Mouse (Mus musculus) MEL (cell line): ENCODE results near the gene Frmd4b. TPM values are rescaled to one million over a fixed set of nuclear protein-coding genes. Genes with fewer than 3 reads are reported as not detected.

ENCODE experiments used
- DNase-seq: peaks from one replicate; pipeline ENCODE4 v3.0.0; 2011; ENCODE audit warnings: low read depth, low spot score
- H3K27ac ChIP-seq: 2 replicates; pipeline ENCODE4 v1.5.1; 2012; ENCODE audit warnings: low read depth, mild to moderate bottlenecking, control low read depth, low read length, moderate library complexity; ENCODE audit not compliant: control insufficient read depth
- H3K27me3 ChIP-seq, 2 experiments: fragments of 150-350 bp in 1 of 2; sonication (generic) in 1 of 2; 2 replicates each; pipeline ENCODE4 v1.6.1; 2012; ENCODE audit warnings: low read length in 2 of 2, mild to moderate bottlenecking in 2 of 2, improper control_type of control experiment in 1 of 2, moderate library complexity in 1 of 2; ENCODE audit not compliant: insufficient read depth in 2 of 2, control insufficient read depth in 1 of 2
- H3K36me3 ChIP-seq, 2 experiments: 2 replicates each; pipeline ENCODE4 v1.6.1; 2012 to 2014; ENCODE audit warnings: low read length in 2 of 2, improper control_type of control experiment in 1 of 2, inconsistent platforms in 1 of 2, mild to moderate bottlenecking in 1 of 2; ENCODE audit not compliant: insufficient read depth in 2 of 2, control insufficient read depth in 1 of 2
- H3K4me1 ChIP-seq, 2 experiments: fragments of 150-350 bp in 1 of 2; sonication (generic) in 1 of 2; 2 replicates each; pipeline ENCODE4 v1.6.1; 2012; ENCODE audit warnings: low read length in 2 of 2, improper control_type of control experiment in 1 of 2, mild to moderate bottlenecking in 1 of 2; ENCODE audit not compliant: insufficient read depth in 2 of 2, control insufficient read depth in 1 of 2
- H3K4me3 ChIP-seq, 2 experiments: fragments of 150-350 bp in 1 of 2; sonication (generic) in 1 of 2; 2 replicates each; pipeline ENCODE4 v1.5.1; 2012; ENCODE audit warnings: low read depth in 2 of 2, low read length in 2 of 2, mild to moderate bottlenecking in 2 of 2, moderate library complexity in 2 of 2, control low read depth in 1 of 2, improper control_type of control experiment in 1 of 2; ENCODE audit not compliant: control insufficient read depth in 1 of 2, insufficient read depth in 1 of 2
- H3K79me2 ChIP-seq: 2 replicates; pipeline ENCODE4 v1.6.1; 2012; ENCODE audit warnings: mild to moderate bottlenecking, low read length, moderate library complexity; ENCODE audit not compliant: control insufficient read depth, poor library complexity, insufficient read depth
- H3K9ac ChIP-seq: 2 replicates; pipeline ENCODE4 v1.6.1; 2012; ENCODE audit warnings: low read depth, mild to moderate bottlenecking, control low read depth, low read length, moderate library complexity; ENCODE audit not compliant: control insufficient read depth, poor library complexity, severe bottlenecking
- H3K9me3 ChIP-seq: fragments of 150-350 bp; sonication (generic); replicated peaks from 2 replicates; pipeline ENCODE4 v1.6.1; 2012; ENCODE audit warnings: mild to moderate bottlenecking, low read length, improper control_type of control experiment, moderate library complexity; ENCODE audit not compliant: insufficient read depth
- BHLHE40 ChIP-seq: IDR thresholded peaks from 2 replicates; pipeline ENCODE4 v1.6.1; 2012; ENCODE audit warnings: low read depth, mild to moderate bottlenecking, inconsistent platforms, low read length, improper control_type of control experiment, borderline replicate concordance
- CHD1 ChIP-seq: IDR thresholded peaks from 2 replicates; pipeline ENCODE4 v1.6.1; 2012; ENCODE audit warnings: low read depth, mild to moderate bottlenecking, inconsistent platforms, low read length, improper control_type of control experiment
- EP300 ChIP-seq, 2 experiments: IDR thresholded peaks; 2 replicates each; pipeline ENCODE4 v1.6.1; 2011; ENCODE audit warnings: improper control_type of control experiment in 2 of 2, low read length in 2 of 2, low read depth in 1 of 2, mild to moderate bottlenecking in 1 of 2
- ETS1 ChIP-seq: IDR thresholded peaks from 2 replicates; pipeline ENCODE4 v1.6.1; 2012; ENCODE audit warnings: low read depth, mild to moderate bottlenecking, inconsistent platforms, low read length, improper control_type of control experiment, moderate library complexity
- GABPA ChIP-seq: IDR thresholded peaks from 2 replicates; pipeline ENCODE4 v1.6.1; 2012; ENCODE audit warnings: low read depth, mild to moderate bottlenecking, inconsistent platforms, low read length, improper control_type of control experiment, moderate library complexity
- GATA1 ChIP-seq: IDR thresholded peaks from 2 replicates; pipeline ENCODE4 v1.6.1; 2011; ENCODE audit warnings: low read depth, low read length, improper control_type of control experiment
- HCFC1 ChIP-seq: IDR thresholded peaks from 2 replicates; pipeline ENCODE4 v1.6.1; 2012; ENCODE audit warnings: low read depth, mild to moderate bottlenecking, inconsistent platforms, low read length, improper control_type of control experiment, moderate library complexity
- JUND ChIP-seq: IDR thresholded peaks from 2 replicates; pipeline ENCODE4 v1.6.1; 2011; ENCODE audit warnings: low read depth, mild to moderate bottlenecking, improper control_type of control experiment, low read length
- KAT2A ChIP-seq: conservative IDR thresholded peaks from 2 replicates; pipeline ENCODE4 v1.6.1; 2012; ENCODE audit warnings: low read depth, low read length, improper control_type of control experiment, inconsistent platforms
- MAFK ChIP-seq: IDR thresholded peaks from 2 replicates; pipeline ENCODE4 v1.6.1; 2011; ENCODE audit warnings: low read depth, mild to moderate bottlenecking, low read length, improper control_type of control experiment, borderline replicate concordance
- MEF2A ChIP-seq: IDR thresholded peaks from 2 replicates; pipeline ENCODE4 v1.6.1; 2014; ENCODE audit warnings: low read depth, mild to moderate bottlenecking, inconsistent platforms, low read length, improper control_type of control experiment; ENCODE audit not compliant: poor library complexity, insufficient replicate concordance, severe bottlenecking; ENCODE audit errors: extremely low read depth
- MXI1 ChIP-seq: IDR thresholded peaks from 2 replicates; pipeline ENCODE4 v1.6.1; 2011; ENCODE audit warnings: mild to moderate bottlenecking, low read depth, low read length, improper control_type of control experiment
- MYB ChIP-seq: IDR thresholded peaks from 2 replicates; pipeline ENCODE4 v1.6.1; 2011; ENCODE audit warnings: mild to moderate bottlenecking, low read depth, low read length, improper control_type of control experiment
- POLR2A ChIP-seq, 2 experiments: IDR thresholded peaks; 2 replicates each; pipeline ENCODE4 v1.6.1; 2011 to 2012; ENCODE audit warnings: low read length in 2 of 2, mild to moderate bottlenecking in 2 of 2, control low read depth in 1 of 2, improper control_type of control experiment in 1 of 2, low read depth in 1 of 2, moderate library complexity in 1 of 2; ENCODE audit not compliant: control insufficient read depth in 1 of 2, insufficient read depth in 1 of 2, poor library complexity in 1 of 2
- POLR2AphosphoS2 ChIP-seq: IDR thresholded peaks from 2 replicates; pipeline ENCODE4 v1.6.1; 2011; ENCODE audit warnings: low read length, improper control_type of control experiment
- POLR2AphosphoS5 ChIP-seq: IDR thresholded peaks from 2 replicates; pipeline ENCODE4 v1.6.1; 2012; ENCODE audit warnings: low read depth, borderline replicate concordance, mild to moderate bottlenecking, inconsistent platforms, low read length, moderate library complexity, mixed read lengths
- RCOR1 ChIP-seq: IDR thresholded peaks from 2 replicates; pipeline ENCODE4 v1.6.1; 2012; ENCODE audit warnings: low read depth, mild to moderate bottlenecking, inconsistent platforms, low read length, improper control_type of control experiment
- SIN3A ChIP-seq: IDR thresholded peaks from 2 replicates; pipeline ENCODE4 v1.6.1; 2012; ENCODE audit warnings: low read length, improper control_type of control experiment, inconsistent platforms
- SMC3 ChIP-seq: IDR thresholded peaks from 2 replicates; pipeline ENCODE4 v1.6.1; 2011; ENCODE audit warnings: low read depth, low read length, improper control_type of control experiment
- TAL1 ChIP-seq: IDR thresholded peaks from 2 replicates; pipeline ENCODE4 v1.6.1; 2012; ENCODE audit warnings: mild to moderate bottlenecking, inconsistent platforms, low read length, moderate library complexity, mixed read lengths
- TBP ChIP-seq: IDR thresholded peaks from 2 replicates; pipeline ENCODE4 v1.8.0; 2011; ENCODE audit warnings: low read depth, low read length, improper control_type of control experiment
- USF1 ChIP-seq: IDR thresholded peaks from 2 replicates; pipeline ENCODE4 v1.6.1; 2014; ENCODE audit warnings: low read depth, mild to moderate bottlenecking, inconsistent platforms, low read length, improper control_type of control experiment, moderate library complexity
- USF2 ChIP-seq, 2 experiments: IDR thresholded peaks; 2 replicates each; pipeline ENCODE4 v1.6.1; 2011 to 2012; ENCODE audit warnings: improper control_type of control experiment in 2 of 2, low read length in 2 of 2, borderline replicate concordance in 1 of 2, inconsistent platforms in 1 of 2, low read depth in 1 of 2, mild to moderate bottlenecking in 1 of 2; ENCODE audit not compliant: insufficient read depth in 1 of 2
- ZC3H11A ChIP-seq: IDR thresholded peaks from 2 replicates; pipeline ENCODE4 v1.6.1; 2012; ENCODE audit warnings: low read depth, mild to moderate bottlenecking, inconsistent platforms, low read length, improper control_type of control experiment
- ZKSCAN1 ChIP-seq: IDR thresholded peaks from 2 replicates; pipeline ENCODE4 v1.6.1; 2012; ENCODE audit warnings: low read depth, mild to moderate bottlenecking, inconsistent platforms, low read length, improper control_type of control experiment, moderate library complexity
- polyA plus RNA-seq, 2 experiments: library from polyadenylated mRNA; stranded (reverse) in 1 of 2; unstranded in 1 of 2; fragments of >175 nt in 1 of 2; fragments of >200 nt in 1 of 2; gene quantifications; 2 replicates each; pipeline versions ENCODE4 v1.2.1 to v1.2.4; 2012; ENCODE audit warnings: low replicate concordance in 2 of 2, low read depth in 1 of 2; ENCODE audit not compliant: insufficient read length in 2 of 2, insufficient read depth in 1 of 2, missing spikeins in 1 of 2
- total RNA-seq: library from RNA; depleted of rRNA; stranded (reverse); fragments of 300-350 nt; gene quantifications from 2 replicates; pipeline ENCODE4 v1.2.3, GENCODE M21; 2012

The Frmd4b gene
- total and polyA plus RNA-seq, 3 experiments, result 0.18 TPM; not detected in 2

DNA sequence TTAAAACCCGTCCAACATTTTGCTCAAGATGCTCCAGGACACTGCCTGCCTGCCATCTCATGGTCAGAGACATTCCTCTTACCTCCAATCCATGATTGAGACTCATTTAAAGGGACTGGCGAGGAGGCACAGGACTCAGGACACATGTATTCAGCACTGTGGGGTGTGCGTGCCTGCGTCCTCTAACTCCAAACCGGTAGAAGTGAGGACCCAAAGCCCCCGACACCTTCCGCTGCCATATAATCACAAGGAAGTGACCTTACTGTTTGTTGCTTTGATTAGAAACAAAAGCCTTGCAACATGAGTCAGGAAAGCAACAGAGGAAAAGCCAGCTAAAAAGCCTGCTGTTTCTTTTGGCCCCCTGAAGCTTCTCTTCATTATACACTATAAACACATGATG, 158.2 kb downstream of the Frmd4b start:
- Histone ChIP-seq H3K9me3 (no peaks in the 10 kb centered on the region), H3K27ac (no peak overlapping the region), H3K9ac (no peak overlapping the region), H3K4me3 (no peak overlapping the region), H3K36me3 (no peaks in the 10 kb centered on the region), H3K27me3 (no peaks in the 10 kb centered on the region), H3K4me1 (no peaks in the 10 kb centered on the region; a peak in 1 of 4 replicates), H3K79me2 (no peaks in the 10 kb centered on the region)
- DNase-seq, result no peak
- no peak for TF ChIP-seq KAT2A
- no peak for TF ChIP-seq TBP
- TF ChIP-seq USF2 (IDR thresholded peaks at IDR 0.05; ENCODE audit: borderline replicate concordance in 1 of 2, insufficient read depth in 1 of 2, low read depth in 1 of 2, low read length in 2 of 2), result no peak
- no peak for TF ChIP-seq GATA1
- TF ChIP-seq RCOR1, result no peak
- no peak for TF ChIP-seq ZKSCAN1
- no peak for TF ChIP-seq SIN3A
- TF ChIP-seq CHD1, result no peak
- TF ChIP-seq MEF2A, result no peak

DNA sequence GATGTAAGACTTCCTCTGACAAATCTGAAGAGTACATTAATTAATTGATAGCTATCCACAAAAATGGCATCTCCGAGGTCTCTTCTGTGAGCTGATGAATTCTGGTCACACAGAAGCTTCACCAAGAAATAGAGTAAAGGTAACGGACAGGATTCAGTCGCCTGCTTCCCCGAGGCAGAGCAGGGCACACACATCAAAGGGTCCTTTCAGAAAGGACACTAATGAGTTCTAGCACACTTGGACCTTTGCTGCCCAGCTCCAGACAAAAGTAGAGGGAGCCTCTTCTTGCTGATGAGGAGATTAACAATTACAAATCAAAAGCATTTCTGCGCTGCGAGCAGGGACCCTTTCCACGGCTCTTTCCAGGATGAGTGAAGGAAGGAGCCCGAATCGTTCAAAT, 159.0 kb downstream of the Frmd4b start:
- Histone ChIP-seq H3K4me1 (no peaks in the 10 kb centered on the region; a peak in 1 of 4 replicates), H3K79me2 (no peaks in the 10 kb centered on the region), H3K36me3 (no peaks in the 10 kb centered on the region), H3K4me3 (no peak overlapping the region), H3K27me3 (no peaks in the 10 kb centered on the region), H3K9me3 (no peaks in the 10 kb centered on the region), H3K27ac (no peak overlapping the region), H3K9ac (no peak overlapping the region)
- no peak for TF ChIP-seq SMC3
- TF ChIP-seq GATA1, result no peak
- no peak for TF ChIP-seq POLR2A (IDR thresholded peaks at IDR 0.05; ENCODE audit: control insufficient read depth in 1 of 2, insufficient read depth in 1 of 2, low read depth in 1 of 2, low read length in 2 of 2, poor library complexity in 1 of 2)
- no peak for TF ChIP-seq TAL1
- TF ChIP-seq GABPA, result no peak
- no peak for TF ChIP-seq EP300 (IDR thresholded peaks at IDR 0.05; ENCODE audit: low read depth in 1 of 2, low read length in 2 of 2)
- TF ChIP-seq MXI1, result no peak
- no peak for TF ChIP-seq POLR2AphosphoS5
- TF ChIP-seq ZC3H11A, result no peak
- TF ChIP-seq KAT2A, result no peak
- no peak for TF ChIP-seq MYB
- TF ChIP-seq ETS1, result no peak
- no peak for TF ChIP-seq JUND
- no peak for TF ChIP-seq POLR2AphosphoS2
- TF ChIP-seq BHLHE40, result no peak
- no peak for TF ChIP-seq USF1
- no peak for TF ChIP-seq MAFK
- no peak for TF ChIP-seq HCFC1
- no peak for DNase-seq
